Mouse (Mus musculus): Measurements from ENCODE around the gene Cdkn1a.

GRCm38 (mm10) chr17:29050791-29051190 lies 40.0 kb upstream of the Cdkn1a start:
- TF ChIP-seq POLR2A (IDR thresholded peaks at IDR 0.05; ENCODE audit: borderline replicate concordance, low read depth, low read length) (no peak), CTCF (IDR thresholded peaks at IDR 0.05; ENCODE audit: low read depth, low read length) (no peak)
